9 mouse cellular contexts compared by ENCODE assay signal in genomic region chr6:134929926-134930325, GRCm38 (mm10). TPM values are rescaled to one million over a fixed set of nuclear protein-coding genes. Genes with fewer than 3 reads are reported as not detected.
DNase-seq lines count a peak whose midpoint lies in the region; ATAC-seq and TF ChIP-seq lines count a peak whose summit lies in the region.
"Had no signal": no experiment of that assay in that cellular context is flagged by ENCODE, and none has a peak within 500 bp of the region (broad histone marks: within the 10 kb centered on the region; RNA-seq: fewer than 3 reads in every experiment).

No protein-coding gene starts in this region.

- intact Hi-C loops in gastrocnemius, adult 2 months (cut with DNase I), result loop anchor here (5.0 to 10.0 kb wide), 2 partner anchors 33 to 285 kb away; partner anchors contain the start of gene Gpr19

- H3K27ac ChIP-seq in lung, embryonic 16.5 days (ENCODE audit: low read length), result 0 out of 2 replicates have a peak overlapping the region, but pooled peaks have one; percentile 7
- H3K27ac ChIP-seq in lung, postnatal 0 days (ENCODE audit: low read length), result no peak overlapping the region
- H3K27ac ChIP-seq in embryonic fibroblast, embryonic 13.5 days (ENCODE audit: insufficient read depth, low read length), result no peak overlapping the region
- peak overlapping the region; percentile 52; the same call in 1 of the 2 replicates for H3K27ac ChIP-seq in limb, embryonic 13.5 days
- H3K27ac ChIP-seq in stomach, embryonic 15.5 days, result no peak overlapping the region
- H3K27ac ChIP-seq in layer of hippocampus, adult 2 months, result no peak overlapping the region
- H3K27ac ChIP-seq in gastrocnemius, adult 2 months, result no peak overlapping the region

- no peaks in the 10 kb centered on the region for H3K36me3 ChIP-seq in lung, embryonic 16.5 days (ENCODE audit: control insufficient read depth, insufficient read depth, low read length)
- no peaks in the 10 kb centered on the region for H3K36me3 ChIP-seq in lung, postnatal 0 days (ENCODE audit: insufficient read depth, low read length)
- H3K36me3 ChIP-seq in limb, embryonic 13.5 days, result no peaks in the 10 kb centered on the region
- H3K36me3 ChIP-seq in stomach, embryonic 15.5 days, result no peaks in the 10 kb centered on the region

- H3K4me2 ChIP-seq in lung, embryonic 16.5 days (ENCODE audit: low read depth, low read length), result peak overlapping the region; percentile 87
- no peak overlapping the region for H3K4me2 ChIP-seq in lung, postnatal 0 days (replicated peaks; ENCODE audit: low read depth, low read length)
- peak overlapping the region; percentile 89 for H3K4me2 ChIP-seq in limb, embryonic 13.5 days (replicated peaks)
- H3K4me2 ChIP-seq in stomach, embryonic 15.5 days, result peak overlapping the region; percentile 88

- no peak for TF ChIP-seq EP300 in lung, postnatal 0 days (IDR thresholded peaks at IDR 0.05)

- WGBS in lung, embryonic 16.5 days, result 24% methylated on average over 4 of the region's 4 CpGs
- WGBS in lung, postnatal 0 days, result 23% methylated on average over 4 of the region's 4 CpGs
- 57% methylated on average over 4 of the region's 4 CpGs for WGBS in limb, embryonic 13.5 days
- WGBS in stomach, embryonic 15.5 days, result 42% methylated on average over 4 of the region's 4 CpGs

- no peaks in the 10 kb centered on the region for H3K9me3 ChIP-seq in lung, embryonic 16.5 days (ENCODE audit: control insufficient read depth, low read length)
- H3K9me3 ChIP-seq in lung, postnatal 0 days (ENCODE audit: low read length), result no peaks in the 10 kb centered on the region
- H3K9me3 ChIP-seq in limb, embryonic 13.5 days, result no peaks in the 10 kb centered on the region
- H3K9me3 ChIP-seq in stomach, embryonic 15.5 days, result no peaks in the 10 kb centered on the region

- no peak for TF ChIP-seq POLR2A in embryonic fibroblast, embryonic 13.5 days (IDR thresholded peaks at IDR 0.05; ENCODE audit: low read depth, low read length)

- H3K4me1 ChIP-seq in lung, embryonic 16.5 days (replicated peaks; ENCODE audit: control insufficient read depth, insufficient read depth, low read length), result peaks cover 24% of the 10 kb centered on the region
- 0 out of 2 replicates have a peak, but pooled peaks cover 3% of the 10 kb centered on the region for H3K4me1 ChIP-seq in lung, postnatal 0 days (ENCODE audit: insufficient read depth, low read depth, low read length)
- peaks cover 5% of the 10 kb centered on the region; the same call in 1 of the 2 replicates for H3K4me1 ChIP-seq in embryonic fibroblast, embryonic 13.5 days (ENCODE audit: control insufficient read depth, insufficient read depth, low read length)
- H3K4me1 ChIP-seq in limb, embryonic 13.5 days, result peaks cover 40% of the 10 kb centered on the region
- H3K4me1 ChIP-seq in stomach, embryonic 15.5 days, result peaks cover 12% of the 10 kb centered on the region

- TF ChIP-seq CTCF in lung, postnatal 0 days (IDR thresholded peaks at IDR 0.05), result no peak
- no peak for TF ChIP-seq CTCF in embryonic fibroblast, embryonic 13.5 days (IDR thresholded peaks at IDR 0.05; ENCODE audit: borderline replicate concordance, insufficient read depth, low read length)
- no peak for TF ChIP-seq CTCF in layer of hippocampus, adult 2 months (conservative IDR thresholded peaks at IDR 0.05)
- TF ChIP-seq CTCF in gastrocnemius, adult 2 months (IDR thresholded peaks at IDR 0.05), result no peak

- no peak for ATAC-seq in lung, embryonic 16.5 days (ENCODE audit: low read depth)
- ATAC-seq in lung, postnatal 0 days, result no peak
- ATAC-seq in limb, embryonic 13.5 days (ENCODE audit: low FRiP score, low read depth), result no peak
- no peak for ATAC-seq in stomach, embryonic 15.5 days (ENCODE audit: insufficient read depth, low FRiP score, low read depth)

- H3K9ac ChIP-seq in lung, embryonic 16.5 days (ENCODE audit: low read length), result peak overlapping the region; percentile 58
- H3K9ac ChIP-seq in lung, postnatal 0 days (replicated peaks; ENCODE audit: low read depth), result no peak overlapping the region
- peak overlapping the region; percentile 36 for H3K9ac ChIP-seq in limb, embryonic 13.5 days
- H3K9ac ChIP-seq in stomach, embryonic 15.5 days, result no peak overlapping the region

- DNase-seq in lung, postnatal 0 days (ENCODE audit: low spot score), result no peak
- DNase-seq in layer of hippocampus, adult 2 months (ENCODE audit: low spot score in 2 of 2), result no peak
- no peak for DNase-seq in layer of hippocampus, adult 11-12 months (ENCODE audit: low spot score)
- no peak for DNase-seq in gastrocnemius, adult 2 months
- DNase-seq: kidney, adult 2 months had no signal

- no peaks in the 10 kb centered on the region for H3K27me3 ChIP-seq in lung, embryonic 16.5 days (ENCODE audit: control insufficient read depth, insufficient read depth, low read depth, low read length)
- no peaks in the 10 kb centered on the region for H3K27me3 ChIP-seq in lung, postnatal 0 days (replicated peaks; ENCODE audit: insufficient read depth, low read length)
- H3K27me3 ChIP-seq in limb, embryonic 13.5 days, result no peaks in the 10 kb centered on the region
- no peaks in the 10 kb centered on the region for H3K27me3 ChIP-seq in stomach, embryonic 15.5 days (replicated peaks)

- peak overlapping the region; percentile 37 for H3K4me3 ChIP-seq in lung, embryonic 16.5 days (ENCODE audit: low read length)
- no peak overlapping the region for H3K4me3 ChIP-seq in lung, postnatal 0 days (ENCODE audit: low read depth, low read length)
- peak overlapping the region; percentile 39 for H3K4me3 ChIP-seq in embryonic fibroblast, embryonic 13.5 days (ENCODE audit: insufficient read depth, low read length)
- peak overlapping the region; percentile 56 for H3K4me3 ChIP-seq in limb, embryonic 13.5 days
- peak overlapping the region; percentile 57 for H3K4me3 ChIP-seq in stomach, embryonic 15.5 days (replicated peaks)
- no peak overlapping the region for H3K4me3 ChIP-seq in layer of hippocampus, adult 2 months
- no peak overlapping the region for H3K4me3 ChIP-seq in gastrocnemius, adult 2 months

RNA-seq across cellular contexts. Expression of gene Cdkn1b, which starts 9.7 kb away (rescaled TPM):
- 20.0 and 21.7 TPM in 2 replicates for polyA plus RNA-seq in lung, embryonic 16.5 days (2015; fragmentation: Nextera tagmentation; extraction: Ambion mirVana)
- polyA plus RNA-seq in lung, postnatal 0 days (2015; fragmentation: Nextera tagmentation; extraction: Ambion mirVana), result 43.4 and 46.2 TPM in 2 replicates
- polyA plus RNA-seq in embryonic fibroblast, embryonic 13.5 days (2011; ENCODE audit: insufficient read length, low read depth, missing spikeins), result 34.1 and 59.8 TPM in 2 replicates
- 20.4 and 22.3 TPM in 2 replicates for polyA plus RNA-seq in limb, embryonic 13.5 days (2015; fragmentation: Nextera tagmentation; extraction: Ambion mirVana)
- polyA plus RNA-seq in stomach, embryonic 15.5 days (2015; fragmentation: Nextera tagmentation; extraction: Ambion mirVana), result 17.9 and 19.7 TPM in 2 replicates
- 10 to 100 TPM; 47.2 to 48.0 TPM for total RNA-seq in layer of hippocampus, adult 2 months (2021)
- 10 to 100 TPM; 36.1 to 41.8 TPM for total RNA-seq in gastrocnemius, adult 2 months (2021)

RNA-seq across cellular contexts. Expression of gene Gpr19, which starts 31.5 kb away (rescaled TPM):
- polyA plus RNA-seq in lung, embryonic 16.5 days (2015; fragmentation: Nextera tagmentation; extraction: Ambion mirVana), result 10.4 and 11.7 TPM in 2 replicates
- 9.3 and 9.8 TPM in 2 replicates for polyA plus RNA-seq in lung, postnatal 0 days (2015; fragmentation: Nextera tagmentation; extraction: Ambion mirVana)
- 3.2 and 6.6 TPM in 2 replicates for polyA plus RNA-seq in embryonic fibroblast, embryonic 13.5 days (2011; ENCODE audit: insufficient read length, low read depth, missing spikeins)
- polyA plus RNA-seq in limb, embryonic 13.5 days (2015; fragmentation: Nextera tagmentation; extraction: Ambion mirVana), result 7.3 and 8.2 TPM in 2 replicates
- 9.8 and 12.6 TPM in 2 replicates for polyA plus RNA-seq in stomach, embryonic 15.5 days (2015; fragmentation: Nextera tagmentation; extraction: Ambion mirVana)
- total RNA-seq in layer of hippocampus, adult 2 months (2021), result 10 to 100 TPM; 22.0 to 27.4 TPM
- total RNA-seq in gastrocnemius, adult 2 months (2021), result 1 to 10 TPM; 4.0 to 4.1 TPM

RNA-seq across cellular contexts. Expression of gene Apold1, which starts 51.6 kb away (rescaled TPM):
- polyA plus RNA-seq in lung, embryonic 16.5 days (2015; fragmentation: Nextera tagmentation; extraction: Ambion mirVana), result 1.8 and 1.9 TPM in 2 replicates
- polyA plus RNA-seq in lung, postnatal 0 days (2015; fragmentation: Nextera tagmentation; extraction: Ambion mirVana), result 3.5 and 4.2 TPM in 2 replicates
- 0.32 and 0.47 TPM in 2 replicates for polyA plus RNA-seq in embryonic fibroblast, embryonic 13.5 days (2011; ENCODE audit: insufficient read length, low read depth, missing spikeins)
- 4.4 and 5.0 TPM in 2 replicates for polyA plus RNA-seq in limb, embryonic 13.5 days (2015; fragmentation: Nextera tagmentation; extraction: Ambion mirVana)
- 3.2 and 3.7 TPM in 2 replicates for polyA plus RNA-seq in stomach, embryonic 15.5 days (2015; fragmentation: Nextera tagmentation; extraction: Ambion mirVana)
- 1 to 10 TPM; 1.9 to 2.5 TPM for total RNA-seq in layer of hippocampus, adult 2 months (2021)
- total RNA-seq in gastrocnemius, adult 2 months (2021), result 1 to 10 TPM; 1.0 to 5.0 TPM

Comparison
In these comparisons a context has a peak if more than half of its experiments do, and no peak if none do; other contexts are left out.
1. H3K27ac ChIP-seq: peak in lung, embryonic 16.5 days (single experiment) and limb, embryonic 13.5 days (single experiment); none in lung, postnatal 0 days (single experiment), embryonic fibroblast, embryonic 13.5 days (single experiment), stomach, embryonic 15.5 days (single experiment), layer of hippocampus, adult 2 months (single experiment) and gastrocnemius, adult 2 months (single experiment).
2. H3K4me3 ChIP-seq: peak in lung, embryonic 16.5 days (single experiment), embryonic fibroblast, embryonic 13.5 days (single experiment), limb, embryonic 13.5 days (single experiment) and stomach, embryonic 15.5 days (single experiment); none in lung, postnatal 0 days (single experiment), layer of hippocampus, adult 2 months (single experiment) and gastrocnemius, adult 2 months (single experiment).
3. H3K9ac ChIP-seq: peak in lung, embryonic 16.5 days (single experiment) and limb, embryonic 13.5 days (single experiment); none in lung, postnatal 0 days (single experiment) and stomach, embryonic 15.5 days (single experiment).